31 mouse cellular contexts compared by ENCODE assay signal in genomic region chr4:123112216-123112764, GRCm38 (mm10). TPM values are rescaled to one million over a fixed set of nuclear protein-coding genes. Genes with fewer than 3 reads are reported as not detected.
DNase-seq lines count a peak whose midpoint lies in the region; ATAC-seq and TF ChIP-seq lines count a peak whose summit lies in the region.
"Had no signal": no experiment of that assay in that cellular context is flagged by ENCODE, and none has a peak within 500 bp of the region (broad histone marks: within the 10 kb centered on the region; RNA-seq: fewer than 3 reads in every experiment).

No protein-coding gene starts in this region.

- H3K4me3 ChIP-seq in liver, adult 2 months (ENCODE audit: insufficient read depth, low read depth, low read length), result no peak overlapping the region
- H3K4me3 ChIP-seq: embryonic facial prominence, embryonic 15.5 days; erythroblast, embryonic 14.5 days; forebrain, embryonic 12.5 days; hindbrain, embryonic 13.5 days had no signal

- H3K79me2 ChIP-seq in liver, adult 2 months (ENCODE audit: control insufficient read depth, insufficient read depth, low read length), result no peaks in the 10 kb centered on the region

- ATAC-seq in common myeloid progenitor, adult 5-6 weeks (replicated peaks; ENCODE audit: low read depth, poor library complexity, severe bottlenecking), result peak; percentile 70
- ATAC-seq in megakaryocyte progenitor cell, adult 5-6 weeks (replicated peaks; ENCODE audit: poor library complexity), result peak; percentile 80
- ATAC-seq: activated CD4-positive, CD25-positive, alpha-beta regulatory T cell, adult 4 months; CD4-positive, CD25-positive, alpha-beta regulatory T cell, adult 4 months; forebrain, postnatal 0 days; hindbrain, postnatal 0 days; Patski had no signal

- no peak for TF ChIP-seq CTCF in liver, adult 2 months (IDR thresholded peaks at IDR 0.05; ENCODE audit: low read depth, low read length)

- H3K4me1 ChIP-seq in liver, adult 2 months (ENCODE audit: control insufficient read depth, insufficient read depth, low read length), result peaks cover under 1% of the 10 kb centered on the region; the same call in 1 of the 2 replicates
- H3K4me1 ChIP-seq: forebrain, embryonic 12.5 days had no signal

- no peak overlapping the region for H3K27ac ChIP-seq in liver, adult 2 months (replicated peaks; ENCODE audit: insufficient read depth, low read depth, low read length)
- H3K27ac ChIP-seq: embryonic facial prominence, embryonic 15.5 days; forebrain, embryonic 12.5 days; hindbrain, embryonic 13.5 days; hindbrain, postnatal 0 days had no signal

- DNase-seq in liver, adult 2 months (ENCODE audit: extremely low read depth, low read depth, low spot score), result peak; percentile 45
- DNase-seq in liver, result no peak
- DNase-seq in 416B (ENCODE audit: low read depth), result peak; percentile 81
- DNase-seq in left cerebral cortex, adult 9 months (ENCODE audit: low spot score in 2 of 2), result no peak
- no peak for DNase-seq in urinary bladder, adult 18-20 months (ENCODE audit: low spot score in 2 of 2)
- DNase-seq in kidney, postnatal 10 days, result no peak
- DNase-seq: adrenal gland, postnatal 14 days; B cell, adult 2 months; cerebellum, adult 11-12 months; cerebellum, adult 9-11 months; cerebellum, postnatal 36 days; embryo, embryonic 11 days; forebrain, postnatal 0 days; gastrocnemius, postnatal 14 days; heart, postnatal 10 days; heart, postnatal 4 days had no signal

- H3K36me3 ChIP-seq in liver, adult 2 months (ENCODE audit: control insufficient read depth, insufficient read depth, low read length), result no peaks in the 10 kb centered on the region
- H3K36me3 ChIP-seq: embryonic facial prominence, embryonic 15.5 days; forebrain, embryonic 12.5 days; G1E; hindbrain, embryonic 13.5 days had no signal

- no peak for TF ChIP-seq POLR2A in liver, adult 2 months (IDR thresholded peaks at IDR 0.05; ENCODE audit: extremely low read depth, insufficient read depth, low read length)

- no peaks in the 10 kb centered on the region; the same call in 1 of the 2 replicates for H3K27me3 ChIP-seq in liver, adult 2 months (ENCODE audit: control insufficient read depth, insufficient read depth, low read length)

- 40% methylated on average over 8 of the region's 8 CpGs for WGBS in liver, adult 2 months

- H3K9ac ChIP-seq in liver, adult 2 months (ENCODE audit: low read depth, low read length), result no peak overlapping the region
- H3K9ac ChIP-seq: embryonic facial prominence, embryonic 15.5 days; forebrain, embryonic 12.5 days; forebrain, postnatal 0 days; hindbrain, embryonic 13.5 days had no signal

RNA-seq across cellular contexts. Expression of gene Oxct2b, which starts 3.8 kb away (rescaled TPM):
- total RNA-seq in liver, adult 2 months (2014; rRNA removed), result not detected in 2 replicates
- not detected in 2 replicates for polyA plus RNA-seq in liver, adult 2 months (2012; rRNA removed)
- total RNA-seq in common myeloid progenitor, adult 5-6 weeks (2017), result not detected in 2 replicates
- not detected in 2 replicates for total RNA-seq in megakaryocyte progenitor cell, adult 5-6 weeks (2015)
- total RNA-seq in megakaryocyte progenitor cell, adult 5-6 weeks (2017), result not detected in 2 replicates
- total RNA-seq: adrenal gland, adult 18-20 months; adrenal gland, postnatal 14 days; G1E; gastrocnemius, adult 18-20 months; gastrocnemius, postnatal 14 days; heart, postnatal 10 days; heart, postnatal 4 days had no signal
- polyA plus RNA-seq: activated CD4-positive, CD25-positive, alpha-beta regulatory T cell, adult 4 months; CD4-positive, CD25-positive, alpha-beta regulatory T cell, adult 4 months; embryonic facial prominence, embryonic 11.5 days; erythroblast, embryonic 14.5 days; heart, embryonic 14.5 days; Patski had no signal

RNA-seq across cellular contexts. Expression of gene Bmp8b, which starts 7.3 kb away (rescaled TPM):
- not detected in 2 replicates for total RNA-seq in liver, adult 2 months (2014; rRNA removed)
- 0.02 and 0.16 TPM in 2 replicates for polyA plus RNA-seq in liver, adult 2 months (2012; rRNA removed)
- not detected in 2 replicates for total RNA-seq in common myeloid progenitor, adult 5-6 weeks (2017)
- not detected in 2 replicates for total RNA-seq in megakaryocyte progenitor cell, adult 5-6 weeks (2015)
- not detected in 2 replicates for total RNA-seq in megakaryocyte progenitor cell, adult 5-6 weeks (2017)
- total RNA-seq: adrenal gland, postnatal 14 days; gastrocnemius, adult 18-20 months; gastrocnemius, postnatal 14 days; heart, postnatal 10 days; heart, postnatal 4 days had no signal
- polyA plus RNA-seq: erythroblast, embryonic 14.5 days; G1E had no signal

RNA-seq across cellular contexts. Expression of gene Ppie, which starts 27.5 kb away (rescaled TPM):
- 15.2 and 17.2 TPM in 2 replicates for total RNA-seq in liver, adult 2 months (2014; rRNA removed)
- 7.7 and 8.7 TPM in 2 replicates for polyA plus RNA-seq in liver, adult 2 months (2012; rRNA removed)
- 72.2 and 91.1 TPM in 2 replicates for total RNA-seq in common myeloid progenitor, adult 5-6 weeks (2017)
- 38.5 and 52.5 TPM in 2 replicates for total RNA-seq in megakaryocyte progenitor cell, adult 5-6 weeks (2015)
- 64.9 and 74.0 TPM in 2 replicates for total RNA-seq in megakaryocyte progenitor cell, adult 5-6 weeks (2017)

Comparison
In these comparisons a context has a peak if more than half of its experiments do, and no peak if none do; other contexts are left out.
1. DNase-seq: peak in liver, adult 2 months (single experiment) and 416B (single experiment); none in liver (single experiment), left cerebral cortex, adult 9 months (0 of 2), urinary bladder, adult 18-20 months (0 of 2) and kidney, postnatal 10 days (single experiment).